Mouse (Mus musculus) heart, postnatal 0 days (tissue): ENCODE measurements at regions not wholly inside any gene's neighbourhood (a gene's known extent, or its start where the extent isn't known, plus 50 kb on each side); places are given as distances from the start of the nearest gene placed in this dataset.

Experiments
- ATAC-seq: fragments of 200-750 bp; cut with Nextera tagmentation; 2 replicates; pipeline ENCODE4 v1.8.0; 2017; ENCODE audit warnings: low read depth, moderate number of reproducible peaks, moderate library complexity; ENCODE audit not compliant: insufficient read depth
- DNase-seq: peaks from one replicate; pipeline ENCODE4 v3.0.0-alpha.2; 2016; ENCODE audit warnings: low spot score
- H3K27ac ChIP-seq: fragments of 300-500 bp; sonication (generic); 2 replicates; pipeline ENCODE4 v1.5.1; 2014; ENCODE audit warnings: low read depth, mild to moderate bottlenecking
- H3K27me3 ChIP-seq: fragments of 300-500 bp; sonication (generic); 2 replicates; pipeline ENCODE4 v1.6.1; 2014; ENCODE audit warnings: low read length, mixed read lengths; ENCODE audit not compliant: control insufficient read depth, insufficient read depth
- H3K36me3 ChIP-seq: fragments of 300-500 bp; sonication (generic); replicated peaks from 2 replicates; pipeline ENCODE4 v1.6.1; 2014; ENCODE audit warnings: low read length, mixed read lengths; ENCODE audit not compliant: control insufficient read depth, insufficient read depth
- H3K4me1 ChIP-seq: fragments of 300-500 bp; sonication (generic); 2 replicates; pipeline ENCODE4 v1.6.1; 2014; ENCODE audit warnings: antibody characterized with exemption; ENCODE audit not compliant: control insufficient read depth, insufficient read depth
- H3K4me2 ChIP-seq: fragments of 300-500 bp; sonication (generic); 2 replicates; pipeline ENCODE4 v1.6.1; 2014; ENCODE audit warnings: low read depth, mild to moderate bottlenecking, low read length, moderate library complexity
- H3K4me3 ChIP-seq: fragments of 300-500 bp; sonication (generic); 2 replicates; pipeline ENCODE4 v1.5.1; 2014; ENCODE audit warnings: low read depth, low read length
- H3K9ac ChIP-seq: fragments of 300-500 bp; sonication (generic); replicated peaks from 2 replicates; pipeline ENCODE4 v1.6.1; 2014; ENCODE audit warnings: low read depth, low read length, mixed read lengths
- H3K9me3 ChIP-seq: fragments of 300-500 bp; sonication (generic); replicated peaks from 2 replicates; pipeline ENCODE4 v1.6.1; 2016; ENCODE audit warnings: low read length; ENCODE audit not compliant: control insufficient read depth
- CTCF ChIP-seq: IDR thresholded peaks from 2 replicates; pipeline ENCODE4 v1.5.1; 2016; ENCODE audit warnings: antibody characterized with exemption, control low read depth, low read depth
- EP300 ChIP-seq: IDR thresholded peaks from 2 replicates; pipeline ENCODE4 v1.6.1; 2016; ENCODE audit warnings: antibody characterized with exemption, low read depth
- WGBS: fragments of 180-500 bp; shearing (Covaris S2); extraction: QIAGEN DNeasy Blood & Tissue Kit; methylation state at CpG from one replicate; pipeline ENCODE4 v1.1.7; 2014; 5-methylcytosine and 5-hydroxymethylcytosine counted together

DNA sequence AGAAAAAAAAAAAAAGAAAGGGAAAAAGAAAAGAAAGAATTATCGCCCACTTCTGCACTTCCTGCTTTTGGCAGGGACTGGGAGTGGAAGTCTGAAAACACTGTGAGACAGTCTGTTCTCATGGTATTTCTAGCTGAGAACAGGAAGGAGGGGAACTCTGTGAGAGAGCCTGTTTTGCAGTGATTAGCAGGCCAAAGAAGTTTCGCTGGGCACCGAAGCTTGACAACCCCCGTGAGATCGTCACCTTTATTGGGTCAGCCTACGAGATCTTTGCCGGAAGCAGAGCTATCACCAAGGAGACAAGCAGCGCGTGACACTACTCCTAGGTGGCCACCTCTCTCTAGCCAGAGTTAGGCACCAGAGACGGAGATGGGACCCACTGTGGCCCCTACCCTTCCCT, 78.2 kb upstream of the Atxn1 start:
- no peak overlapping the region for H3K9ac ChIP-seq
- 45% methylated on average over 10 of the region's 10 CpGs for WGBS

DNA sequence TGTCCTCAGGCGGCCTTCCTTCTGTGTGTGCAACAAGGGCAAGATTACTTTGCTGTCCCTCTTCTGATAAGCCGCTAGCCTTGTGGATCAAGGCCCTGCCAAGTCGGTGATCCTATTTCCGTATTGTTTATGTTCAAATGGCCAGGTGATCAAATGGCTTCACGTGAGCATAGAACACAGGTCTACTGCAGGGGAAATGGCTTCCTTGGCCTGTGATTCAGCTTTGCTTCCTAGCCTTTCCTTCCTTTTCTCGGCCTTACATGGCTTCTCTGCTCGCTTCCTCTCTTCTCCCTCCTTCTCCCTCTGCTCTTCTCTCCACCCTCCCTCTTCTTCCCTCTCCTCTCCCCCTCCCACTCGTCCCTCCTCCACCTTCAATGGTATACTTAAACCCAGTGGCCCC, 77.4 kb upstream of the Atxn1 start:
- H3K27ac ChIP-seq: no peak overlapping the region

More for the DNA sequence above, 78.2 kb upstream of the Atxn1 start:
- Histone ChIP-seq H3K27ac (no peak overlapping the region), H3K4me3 (peak overlapping the region; percentile 3; the same call in 1 of the 2 replicates), H3K4me1 (no peaks in the 10 kb centered on the region), H3K9me3 (no peaks in the 10 kb centered on the region), H3K36me3 (no peaks in the 10 kb centered on the region), H3K4me2 (peak overlapping the region; percentile 41), H3K27me3 (no peaks in the 10 kb centered on the region)
- peak; percentile 33; the same call in 1 of the 2 replicates for ATAC-seq
- no peak for TF ChIP-seq EP300
- TF ChIP-seq CTCF: no peak
- DNase-seq: peak; percentile 46

DNA sequence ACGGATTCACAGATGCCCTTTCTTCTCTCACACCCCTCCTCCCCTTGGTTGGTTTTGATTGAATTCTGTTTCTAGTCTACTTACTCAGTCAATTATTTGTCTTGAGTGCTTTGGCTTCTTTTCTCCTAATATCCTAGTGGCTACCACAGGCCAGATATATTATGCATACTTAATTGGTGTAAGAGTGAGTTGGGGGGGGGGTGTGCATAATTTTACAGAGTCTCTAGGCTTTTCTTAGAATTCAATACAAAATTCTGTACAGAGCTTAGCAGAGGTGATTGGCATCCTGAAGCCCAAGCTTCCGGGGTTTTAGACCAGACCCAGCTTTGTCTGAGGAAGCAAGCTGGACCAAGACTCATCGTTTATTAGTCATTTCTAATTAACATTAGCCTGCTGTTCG, 76.7 kb upstream of the Atxn1 start:
- Histone ChIP-seq H3K4me3 (no peak overlapping the region), H3K4me1 (no peaks in the 10 kb centered on the region), H3K9ac (no peak overlapping the region), H3K27ac (no peak overlapping the region), H3K9me3 (no peaks in the 10 kb centered on the region), H3K36me3 (no peaks in the 10 kb centered on the region), H3K27me3 (no peaks in the 10 kb centered on the region), H3K4me2 (no peak overlapping the region)
- 87% methylated on average over 4 of the region's 4 CpGs for WGBS
- DNase-seq (no peak), ATAC-seq (no peak)
- TF ChIP-seq EP300 (no peak), CTCF (no peak)

More for the DNA sequence above, 77.4 kb upstream of the Atxn1 start:
- no peaks in the 10 kb centered on the region for H3K27me3 ChIP-seq
- no peak overlapping the region for H3K4me3 ChIP-seq
- no peaks in the 10 kb centered on the region for H3K36me3 ChIP-seq
- TF ChIP-seq EP300: no peak
- TF ChIP-seq CTCF: no peak
- DNase-seq (no peak), ATAC-seq (no peak)
- H3K4me2 ChIP-seq: no peak overlapping the region
- no peaks in the 10 kb centered on the region for H3K9me3 ChIP-seq
- H3K9ac ChIP-seq: no peak overlapping the region
- no peaks in the 10 kb centered on the region for H3K4me1 ChIP-seq
- WGBS: 59% methylated on average over 8 of the region's 8 CpGs

DNA sequence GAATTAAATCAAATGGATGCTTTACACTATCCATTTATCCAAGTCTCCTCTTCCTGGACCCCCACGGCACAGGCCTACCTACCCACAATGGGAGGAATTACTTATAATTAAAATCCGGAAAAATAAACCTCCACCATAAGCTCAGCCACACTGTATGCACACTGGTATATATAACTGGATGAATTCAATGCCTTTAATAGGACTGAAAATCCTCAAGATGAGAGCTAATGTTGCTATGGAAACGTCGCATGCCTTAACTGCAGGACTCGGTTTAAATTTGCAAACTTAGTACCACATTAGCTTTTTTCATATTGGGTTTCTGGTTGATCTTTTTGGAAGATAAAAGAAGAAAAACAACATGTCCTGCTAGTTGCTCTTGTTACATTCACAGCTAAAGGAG, 75.3 kb upstream of the Atxn1 start:
- ATAC-seq (no peak), DNase-seq (no peak)
- Histone ChIP-seq H3K27me3 (no peaks in the 10 kb centered on the region), H3K4me3 (no peak overlapping the region), H3K9me3 (no peaks in the 10 kb centered on the region), H3K9ac (no peak overlapping the region), H3K36me3 (no peaks in the 10 kb centered on the region), H3K4me1 (no peaks in the 10 kb centered on the region), H3K27ac (no peak overlapping the region), H3K4me2 (no peak overlapping the region)
- WGBS: 90% methylated on average over 5 of the region's 5 CpGs
- TF ChIP-seq CTCF (no peak), EP300 (no peak)

- H3K9ac ChIP-seq: no peak overlapping the region
- H3K27me3 ChIP-seq: no peaks in the 10 kb centered on the region
- ATAC-seq (no peak), DNase-seq (no peak)
- no peak overlapping the region for H3K27ac ChIP-seq
- H3K36me3 ChIP-seq: no peaks in the 10 kb centered on the region
- no peaks in the 10 kb centered on the region for H3K4me1 ChIP-seq
- no peak overlapping the region for H3K4me3 ChIP-seq
- H3K4me2 ChIP-seq: no peak overlapping the region
- no peaks in the 10 kb centered on the region for H3K9me3 ChIP-seq
- TF ChIP-seq EP300 (no peak), CTCF (no peak)
- WGBS: 53% methylated on average over 10 of the region's 10 CpGs
Measured at GRCm38 (mm10) chr13:46038441-46039331, 73.9 kb upstream of the Atxn1 start.

GRCm38 (mm10) chr13:46032281-46032680, 67.5 kb upstream of the Atxn1 start:
- no peaks in the 10 kb centered on the region for H3K9me3 ChIP-seq
- ATAC-seq (no peak), DNase-seq (no peak)
- no peaks in the 10 kb centered on the region for H3K4me1 ChIP-seq
- no peaks in the 10 kb centered on the region for H3K27me3 ChIP-seq
- H3K36me3 ChIP-seq: no peaks in the 10 kb centered on the region
- H3K27ac ChIP-seq: no peak overlapping the region
- no peak for TF ChIP-seq EP300
- no peak for TF ChIP-seq CTCF
- no peak overlapping the region for H3K4me3 ChIP-seq
- H3K9ac ChIP-seq: no peak overlapping the region
- no peak overlapping the region for H3K4me2 ChIP-seq
- WGBS: 80% methylated on average over 2 of the region's 2 CpGs
